Mouse (Mus musculus) CH12.LX (cell line): ENCODE measurements at regions not wholly inside any gene's neighbourhood (a gene's known extent, or its start where the extent isn't known, plus 50 kb on each side); places are given as distances from the start of the nearest gene placed in this dataset.

Experiments
- CTCF ChIP-seq, 2 experiments: IDR thresholded peaks in 1 of 2; conservative IDR thresholded peaks in 1 of 2; 2 replicates each; pipeline ENCODE4 v1.5.1; 2011 to 2012; ENCODE audit warnings: low read depth in 2 of 2, low read length in 2 of 2, improper control_type of control experiment in 1 of 2, inconsistent platforms in 1 of 2, mild to moderate bottlenecking in 1 of 2, moderate library complexity in 1 of 2
- E2F4 ChIP-seq: IDR thresholded peaks from 2 replicates; pipeline ENCODE4 v1.6.1; 2011; ENCODE audit warnings: low read depth, low read length, improper control_type of control experiment; ENCODE audit not compliant: insufficient replicate concordance
- JUND ChIP-seq: conservative IDR thresholded peaks from 2 replicates; pipeline ENCODE4 v1.6.1; 2011; ENCODE audit warnings: low read depth, low read length, improper control_type of control experiment
- KAT2A ChIP-seq: IDR thresholded peaks from 2 replicates; pipeline ENCODE4 v1.6.1; 2012; ENCODE audit warnings: low read length, improper control_type of control experiment, inconsistent platforms; ENCODE audit not compliant: insufficient replicate concordance
- POLR2A ChIP-seq: IDR thresholded peaks from 2 replicates; pipeline ENCODE4 v1.6.1; 2011; ENCODE audit warnings: low read depth, mild to moderate bottlenecking, improper control_type of control experiment, low read length
- SMC3 ChIP-seq: IDR thresholded peaks from 2 replicates; pipeline ENCODE4 v1.6.1; 2011; ENCODE audit warnings: low read depth, low read length, improper control_type of control experiment

DNA sequence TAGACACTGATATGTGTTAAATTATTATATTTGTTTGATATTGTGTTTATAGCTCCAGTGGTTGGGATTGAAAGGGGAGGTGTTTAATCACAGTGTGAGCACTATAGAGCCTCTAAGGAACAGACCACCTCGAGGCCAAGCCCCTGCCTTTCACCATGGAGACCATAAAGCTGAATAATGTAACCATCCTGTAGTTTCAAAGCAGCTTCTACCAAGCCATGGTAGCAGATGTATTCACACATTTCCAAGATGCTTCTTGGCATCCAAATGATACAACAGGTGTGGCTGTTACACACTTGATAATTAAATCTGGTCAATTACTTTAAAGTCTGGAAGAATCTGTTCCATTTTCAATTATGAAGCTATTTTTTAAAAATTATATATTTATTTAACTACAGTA is 341.7 kb upstream of the Klf6 start:
- no peak for TF ChIP-seq CTCF (conservative IDR thresholded peaks at IDR 0.05 in 1 of 2, IDR thresholded peaks at IDR 0.05 in 1 of 2; ENCODE audit: low read depth in 2 of 2, low read length in 2 of 2)
- no peak for TF ChIP-seq KAT2A
- no peak for TF ChIP-seq E2F4
- TF ChIP-seq JUND, result no peak
- TF ChIP-seq POLR2A, result no peak
- no peak for TF ChIP-seq SMC3
